Mouse (Mus musculus) kidney, adult 8-10 months (tissue): Measurements from ENCODE around the gene Bcr.

Experiments used
- DNase-seq, 2 experiments: peaks; one replicate each; pipeline ENCODE4 v3.0.0; 2022

Bcr gene

GRCm38 (mm10) chr10:75191647-75192046 lies 131.3 kb downstream of the Bcr start:
- DNase-seq, result no peak

GRCm38 (mm10) chr10:75197817-75198216 lies 137.4 kb downstream of the Bcr start:
- no peak for DNase-seq

GRCm38 (mm10) chr10:75200733-75201132 lies 140.3 kb downstream of the Bcr start:
- no peak for DNase-seq

GRCm38 (mm10) chr10:75206192-75206591 lies 145.8 kb downstream of the Bcr start:
- no peak for DNase-seq

GRCm38 (mm10) chr10:75210841-75211240 lies 150.4 kb downstream of the Bcr start:
- DNase-seq, result no peak

GRCm38 (mm10) chr10:75211807-75212645 lies 151.6 kb downstream of the Bcr start, which contains the start of gene Specc1l:
TSS of gene Specc1l (plus strand) at chr10:75212073.
- peak; percentile 94 to 95 for DNase-seq

GRCm38 (mm10) chr10:75212981-75213380 lies 152.6 kb downstream of the Bcr start:
- peak; percentile 23 to 27 for DNase-seq

- DNase-seq, result no peak
These were observed 160.3 kb downstream of the Bcr start for GRCm38 (mm10) chr10:75220722-75221121.

- no peak for DNase-seq
These were observed 161.7 kb downstream of the Bcr start for GRCm38 (mm10) chr10:75221936-75222610.

GRCm38 (mm10) chr10:75222611-75222998 lies 162.2 kb downstream of the Bcr start:
- DNase-seq, result no peak

- DNase-seq, result no peak
These were observed 163.8 kb downstream of the Bcr start for GRCm38 (mm10) chr10:75224154-75224553.

GRCm38 (mm10) chr10:75224630-75225029 lies 164.2 kb downstream of the Bcr start:
- no peak for DNase-seq

- no peak for DNase-seq
These were observed 167.0 kb downstream of the Bcr start for GRCm38 (mm10) chr10:75227381-75227780.

- DNase-seq, result no peak
These were observed 170.2 kb downstream of the Bcr start for GRCm38 (mm10) chr10:75230572-75230971.

GRCm38 (mm10) chr10:75231876-75232275 lies 171.5 kb downstream of the Bcr start:
- no peak for DNase-seq

GRCm38 (mm10) chr10:75232612-75233155 lies 172.3 kb downstream of the Bcr start:
- no peak for DNase-seq

- DNase-seq, result no peak
These were observed 173.1 kb downstream of the Bcr start for GRCm38 (mm10) chr10:75233489-75233888.
